Mouse (Mus musculus) neural tube, embryonic 14.5 days (tissue): Measurements from ENCODE around the gene Cdpf1. TPM values are rescaled to one million over a fixed set of nuclear protein-coding genes. Genes with fewer than 3 reads are reported as not detected.
"Not testable (repeated sequence)": the region's sequence is repeated elsewhere in the genome, so short reads cannot be mapped to it uniquely, and the experiment has no call there.

ENCODE experiments used
- ATAC-seq: fragments of 200-750 bp; cut with Nextera tagmentation; 2 replicates; pipeline ENCODE4 v1.8.0; 2017; ENCODE audit warnings: low read depth, mild to moderate bottlenecking, moderate TSS enrichment, moderate library complexity
- H3K27ac ChIP-seq: fragments of 300-500 bp; sonication (generic); 2 replicates; pipeline ENCODE4 v1.5.1; 2014; ENCODE audit warnings: low read depth, mild to moderate bottlenecking, control low read depth, low read length, moderate library complexity, mixed read lengths
- H3K27me3 ChIP-seq: fragments of 300-500 bp; sonication (generic); 2 replicates; pipeline ENCODE4 v1.6.1; 2014; ENCODE audit warnings: low read length; ENCODE audit not compliant: control insufficient read depth, insufficient read depth
- H3K36me3 ChIP-seq: fragments of 300-500 bp; sonication (generic); 2 replicates; pipeline ENCODE4 v1.6.1; 2014; ENCODE audit warnings: low read length, mixed read lengths; ENCODE audit not compliant: control insufficient read depth, insufficient read depth
- H3K4me1 ChIP-seq: fragments of 300-500 bp; sonication (generic); 2 replicates; pipeline ENCODE4 v1.6.1; 2014; ENCODE audit warnings: low read length; ENCODE audit not compliant: control insufficient read depth, insufficient read depth
- H3K4me2 ChIP-seq: fragments of 300-500 bp; sonication (generic); 2 replicates; pipeline ENCODE4 v1.6.1; 2014; ENCODE audit warnings: mild to moderate bottlenecking, low read depth, low read length, control low read depth
- H3K4me3 ChIP-seq: fragments of 300-500 bp; sonication (generic); 2 replicates; pipeline ENCODE4 v1.5.1; 2014; ENCODE audit warnings: low read depth, low read length, control low read depth, mixed read lengths
- H3K9ac ChIP-seq: fragments of 300-500 bp; sonication (generic); replicated peaks from 2 replicates; pipeline ENCODE4 v1.6.1; 2014; ENCODE audit warnings: low read depth, mild to moderate bottlenecking, control low read depth, low read length, mixed read lengths
- H3K9me3 ChIP-seq: fragments of 300-500 bp; sonication (generic); 2 replicates; pipeline ENCODE4 v1.6.1; 2016; ENCODE audit warnings: low read length; ENCODE audit not compliant: control insufficient read depth
- WGBS: fragments of 180-500 bp; shearing (Covaris S2); extraction: QIAGEN DNeasy Blood & Tissue Kit; methylation state at CpG from one replicate; pipeline ENCODE4 v1.1.7; 2014; 5-methylcytosine and 5-hydroxymethylcytosine counted together
- polyA plus RNA-seq: library from polyadenylated mRNA; unstranded; fragments of >200 nt; fragmentation: Nextera tagmentation; extraction: Ambion mirVana; gene quantifications from 2 replicates; pipeline ENCODE4 v1.2.1, GENCODE M21; 2014

Gene Cdpf1
- polyA plus RNA-seq, 1 experiment from 2014 or later = 19.2 TPM

DNA sequence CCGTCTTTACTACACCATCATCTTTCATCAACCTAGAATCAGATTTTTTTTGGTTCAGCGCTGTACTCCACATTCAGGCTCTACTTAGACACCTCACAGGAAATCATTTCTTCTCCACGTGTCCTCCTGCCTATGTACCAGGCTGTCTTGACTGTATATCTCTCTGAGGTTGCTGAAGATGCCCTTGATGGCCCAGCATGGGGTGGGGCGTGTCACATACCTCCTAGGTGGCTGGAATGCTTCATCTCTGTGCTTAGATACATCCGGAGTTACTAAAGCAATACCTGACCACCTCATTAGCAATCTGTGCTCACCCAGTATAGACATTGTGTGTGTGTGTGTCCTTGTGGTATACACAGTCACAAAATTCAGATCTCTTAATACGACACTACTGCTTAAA, 16.0 kb downstream of the Cdpf1 start:
- no peaks in the 10 kb centered on the region for H3K9me3 ChIP-seq
- no peaks in the 10 kb centered on the region for H3K4me1 ChIP-seq
- ATAC-seq = no peak
- H3K27ac ChIP-seq = no peak overlapping the region
- H3K9ac ChIP-seq = no peak overlapping the region
- H3K4me2 ChIP-seq = no peak overlapping the region
- H3K27me3 ChIP-seq = no peaks in the 10 kb centered on the region; the same call in 1 of the 2 replicates
- no peaks in the 10 kb centered on the region for H3K36me3 ChIP-seq
- 79% methylated on average over 6 of the region's 6 CpGs for WGBS
- no peak overlapping the region for H3K4me3 ChIP-seq

DNA sequence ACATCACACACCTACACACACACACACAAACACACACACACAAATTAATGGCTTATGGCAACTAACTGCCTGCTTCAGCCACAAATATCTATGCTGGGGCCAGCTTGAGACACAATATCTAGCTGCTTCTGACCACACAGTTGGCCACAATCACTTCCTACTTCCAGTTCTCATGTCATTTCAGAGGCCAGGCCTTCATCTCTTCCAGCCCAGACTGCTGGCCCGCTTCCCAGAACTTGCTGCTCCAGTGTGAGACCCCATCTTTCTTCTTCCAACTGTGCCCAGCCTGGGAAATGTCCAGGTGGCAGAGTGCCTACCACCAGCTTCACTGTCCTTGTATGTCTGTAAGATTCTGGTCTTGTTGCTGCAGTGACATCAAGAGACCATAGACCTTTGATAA, 18.7 kb downstream of the Cdpf1 start:
- Histone ChIP-seq H3K9ac (no peak overlapping the region), H3K36me3 (no peaks in the 10 kb centered on the region), H3K27ac (no peak overlapping the region), H3K9me3 (no peaks in the 10 kb centered on the region), H3K4me2 (no peak overlapping the region), H3K4me1 (no peaks in the 10 kb centered on the region), H3K27me3 (no peaks in the 10 kb centered on the region), H3K4me3 (no peak overlapping the region)
- ATAC-seq = no peak
- WGBS = 79% methylated on average over 1 of the region's 1 CpGs

DNA sequence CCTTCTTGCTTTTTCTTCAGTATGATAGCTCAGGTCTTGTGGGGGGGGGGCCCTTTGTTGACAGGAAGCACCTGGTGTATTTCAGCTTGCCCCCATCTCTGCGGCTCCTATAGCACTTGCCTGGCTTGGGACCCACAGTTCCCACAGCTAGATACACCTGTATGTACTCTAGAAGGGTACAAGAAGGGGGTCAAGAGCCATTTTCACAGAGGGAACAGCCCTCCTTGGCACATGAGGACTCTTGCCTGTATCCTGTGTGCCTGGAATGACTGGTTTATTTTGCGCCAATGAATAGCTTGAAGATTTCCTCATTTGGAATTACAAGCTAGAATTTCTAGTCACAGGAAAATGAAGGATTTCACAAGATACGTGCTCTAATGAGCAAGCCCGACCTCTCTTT, 20.0 kb downstream of the Cdpf1 start:
- no peaks in the 10 kb centered on the region for H3K36me3 ChIP-seq
- no peak for ATAC-seq
- no peaks in the 10 kb centered on the region for H3K27me3 ChIP-seq
- H3K4me1 ChIP-seq = no peaks in the 10 kb centered on the region
- no peak overlapping the region for H3K9ac ChIP-seq
- no peaks in the 10 kb centered on the region for H3K9me3 ChIP-seq
- H3K27ac ChIP-seq = no peak overlapping the region
- H3K4me2 ChIP-seq = no peak overlapping the region
- H3K4me3 ChIP-seq = no peak overlapping the region
- WGBS = 91% methylated on average over 4 of the region's 4 CpGs

DNA sequence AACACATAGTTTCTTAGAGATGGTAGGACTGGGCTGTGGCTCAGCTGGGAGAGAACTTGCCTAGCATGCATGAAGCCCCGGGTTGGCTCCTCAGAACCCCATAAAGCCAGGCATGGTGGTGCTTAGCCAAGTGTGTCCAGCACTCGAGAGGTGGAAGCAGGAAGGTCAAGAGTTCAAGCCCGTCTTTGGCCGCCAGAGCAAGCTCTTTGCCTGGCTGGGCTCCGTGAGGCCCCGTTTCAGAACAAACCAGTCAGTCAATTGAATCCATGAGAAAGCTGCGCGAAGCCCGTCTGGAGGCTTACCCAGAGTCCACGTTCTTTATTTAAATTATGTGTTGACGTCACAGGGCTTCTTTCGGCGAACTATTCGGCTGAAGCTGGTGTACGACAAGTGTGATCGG, 22.9 kb downstream of the Cdpf1 start:
- no peak overlapping the region for H3K9ac ChIP-seq
- no peak overlapping the region for H3K27ac ChIP-seq
- H3K4me1 ChIP-seq = no peaks in the 10 kb centered on the region
- no peaks in the 10 kb centered on the region for H3K9me3 ChIP-seq
- no peaks in the 10 kb centered on the region for H3K27me3 ChIP-seq
- H3K4me2 ChIP-seq = no peak overlapping the region
- H3K4me3 ChIP-seq = no peak overlapping the region
- 87% methylated on average over 16 of the region's 16 CpGs for WGBS
- no peaks in the 10 kb centered on the region for H3K36me3 ChIP-seq
- no peak for ATAC-seq

DNA sequence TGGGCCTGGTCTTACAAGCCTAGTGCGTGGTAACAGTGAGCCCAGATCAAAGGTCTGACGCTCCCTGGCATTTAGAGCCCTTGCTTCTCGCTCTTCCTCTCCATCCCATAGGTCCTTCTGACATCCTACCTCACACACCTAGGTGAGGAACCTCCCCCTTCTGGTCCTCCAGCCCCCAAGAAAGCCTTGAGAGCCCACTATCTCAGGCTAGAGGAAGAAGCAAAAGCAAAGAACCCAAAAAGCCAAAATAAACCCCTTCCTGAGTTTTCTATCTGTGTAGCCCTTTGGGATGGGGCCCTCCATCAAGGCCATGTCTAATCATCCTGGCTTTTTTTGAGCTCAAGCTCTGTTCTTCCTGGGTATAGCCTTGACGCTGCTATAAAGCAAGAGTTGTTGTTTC, 23.4 kb downstream of the Cdpf1 start:
- H3K9me3 ChIP-seq = no peaks in the 10 kb centered on the region
- no peak overlapping the region for H3K4me3 ChIP-seq
- no peak overlapping the region for H3K9ac ChIP-seq
- no peaks in the 10 kb centered on the region for H3K4me1 ChIP-seq
- WGBS = 98% methylated on average over 4 of the region's 4 CpGs
- H3K27me3 ChIP-seq = no peaks in the 10 kb centered on the region
- H3K36me3 ChIP-seq = no peaks in the 10 kb centered on the region
- no peak for ATAC-seq
- H3K27ac ChIP-seq = no peak overlapping the region
- H3K4me2 ChIP-seq = no peak overlapping the region

DNA sequence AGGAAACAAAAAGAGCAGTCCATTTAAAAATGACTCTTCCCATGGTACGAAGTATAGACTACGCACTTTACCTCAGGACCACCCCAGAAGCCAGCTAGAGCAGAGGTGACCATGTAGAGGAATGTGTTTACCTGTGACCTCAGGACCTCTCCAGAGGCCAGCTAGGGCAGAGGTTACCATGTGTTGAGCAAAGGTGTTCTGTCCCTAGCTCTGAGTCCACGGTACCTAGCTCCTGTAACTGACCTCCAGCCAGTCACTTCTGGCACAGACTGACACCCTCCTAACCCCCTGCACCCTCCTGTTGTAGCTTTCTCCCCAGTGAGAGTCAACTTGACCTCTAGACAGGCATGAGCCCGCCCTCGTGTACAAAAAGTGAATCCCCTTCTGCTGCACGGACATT, 24.0 kb downstream of the Cdpf1 start:
- no peak for ATAC-seq
- 92% methylated on average over 6 of the region's 6 CpGs for WGBS

DNA sequence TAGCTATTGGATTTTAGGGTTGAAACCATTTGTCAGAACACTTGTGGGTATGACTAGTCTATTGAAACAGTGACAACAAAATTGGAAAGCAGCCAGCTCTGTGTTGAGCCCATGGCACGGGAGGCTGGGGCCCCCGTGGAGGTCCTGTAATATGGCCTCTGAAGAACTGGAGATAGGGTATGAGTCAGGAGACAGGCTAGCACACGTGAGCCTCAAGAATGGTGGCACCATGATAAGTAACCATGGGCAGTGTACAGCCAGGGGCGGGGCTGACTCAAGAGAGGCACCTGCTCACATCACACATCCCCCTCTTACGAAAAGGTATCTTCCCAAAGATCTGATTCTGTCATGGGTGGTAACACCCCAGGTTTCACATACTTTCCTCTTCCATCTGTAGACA, 24.8 kb downstream of the Cdpf1 start:
- Histone ChIP-seq H3K4me2 (no peak overlapping the region), H3K27me3 (no peaks in the 10 kb centered on the region), H3K9me3 (no peaks in the 10 kb centered on the region), H3K4me3 (no peak overlapping the region), H3K27ac (no peak overlapping the region), H3K4me1 (no peaks in the 10 kb centered on the region), H3K9ac (no peak overlapping the region), H3K36me3 (no peaks in the 10 kb centered on the region)
- WGBS = 76% methylated on average over 5 of the region's 5 CpGs
- ATAC-seq = no peak

More for the DNA sequence above, 24.0 kb downstream of the Cdpf1 start:
- no peak overlapping the region for H3K4me3 ChIP-seq
- no peaks in the 10 kb centered on the region for H3K36me3 ChIP-seq
- no peak overlapping the region for H3K4me2 ChIP-seq
- no peak overlapping the region for H3K9ac ChIP-seq
- H3K4me1 ChIP-seq = no peaks in the 10 kb centered on the region
- no peaks in the 10 kb centered on the region for H3K9me3 ChIP-seq
- H3K27ac ChIP-seq = no peak overlapping the region
- H3K27me3 ChIP-seq = no peaks in the 10 kb centered on the region

DNA sequence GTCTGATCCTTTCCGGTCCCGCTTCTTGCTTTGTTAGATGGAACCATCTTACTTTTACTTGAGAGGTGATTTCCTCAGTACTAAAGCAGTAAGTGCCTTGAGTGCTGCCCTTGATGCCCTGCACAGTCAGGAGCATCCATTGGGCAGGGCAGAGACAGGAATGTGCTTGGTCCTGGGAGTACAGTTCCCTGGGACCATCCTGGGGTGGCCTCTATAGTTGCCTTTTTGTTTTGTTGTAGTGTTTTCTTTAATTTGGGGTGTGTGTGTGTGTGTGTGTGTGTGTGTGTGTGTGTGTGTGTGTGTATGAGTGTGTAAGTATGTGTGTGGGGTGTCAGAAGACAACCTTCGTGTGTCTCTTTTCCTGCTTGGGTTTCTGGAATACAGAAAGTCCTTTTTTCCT, 27.2 kb downstream of the Cdpf1 start:
- 85% methylated on average over 3 of the region's 3 CpGs for WGBS

DNA sequence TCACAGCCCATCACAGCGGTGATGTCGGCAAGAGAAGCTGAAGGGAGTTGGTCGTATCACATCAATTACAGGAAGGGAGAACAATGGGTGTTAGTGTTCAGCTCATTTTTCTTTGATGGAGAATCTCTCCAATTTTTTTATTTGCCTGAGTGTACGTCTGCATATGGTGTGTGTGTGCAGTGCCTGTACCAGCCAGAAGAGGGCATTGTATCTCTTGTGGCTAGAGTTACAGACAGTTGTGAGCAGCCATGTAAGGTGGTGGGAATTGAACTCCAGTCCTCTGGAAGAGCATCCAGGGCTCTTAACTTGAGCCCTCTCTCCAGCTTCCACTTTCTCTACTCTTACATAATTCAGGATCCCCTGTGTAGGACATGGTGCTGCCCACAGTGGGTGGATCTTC, 28.4 kb downstream of the Cdpf1 start:
- Histone ChIP-seq H3K9me3 (no peaks in the 10 kb centered on the region), H3K9ac (no peak overlapping the region), H3K27me3 (no peaks in the 10 kb centered on the region), H3K36me3 (no peaks in the 10 kb centered on the region), H3K4me3 (no peak overlapping the region), H3K4me2 (no peak overlapping the region), H3K4me1 (no peaks in the 10 kb centered on the region), H3K27ac (no peak overlapping the region)
- 92% methylated on average over 4 of the region's 4 CpGs for WGBS
- ATAC-seq = no peak

More for the DNA sequence above, 27.2 kb downstream of the Cdpf1 start:
- no peak for ATAC-seq
- H3K36me3 ChIP-seq = no peaks in the 10 kb centered on the region
- no peaks in the 10 kb centered on the region for H3K4me1 ChIP-seq
- no peaks in the 10 kb centered on the region for H3K27me3 ChIP-seq
- no peak overlapping the region for H3K4me2 ChIP-seq
- H3K9ac ChIP-seq = no peak overlapping the region
- H3K27ac ChIP-seq = no peak overlapping the region
- H3K9me3 ChIP-seq = no peaks in the 10 kb centered on the region
- H3K4me3 ChIP-seq = no peak overlapping the region

DNA sequence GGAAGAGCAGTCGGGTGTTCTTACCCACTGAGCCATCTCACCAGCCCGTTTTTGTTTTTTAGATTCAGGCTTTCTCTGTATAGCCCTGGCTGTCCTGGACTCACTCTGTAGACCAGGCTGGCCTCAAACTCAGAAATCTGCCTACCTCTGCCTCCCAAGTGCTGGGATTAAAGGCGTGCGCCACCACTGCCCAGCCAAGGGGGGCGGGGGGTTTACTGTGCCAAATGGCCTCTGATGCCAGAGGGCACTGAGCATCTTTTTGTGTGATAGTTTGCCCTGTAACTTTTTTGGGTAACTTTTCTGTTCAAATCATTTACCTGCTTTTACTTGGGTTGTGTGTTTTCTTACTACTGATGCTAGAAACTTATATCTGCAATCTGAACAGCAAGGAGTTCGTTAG, 32.6 kb downstream of the Cdpf1 start:
- H3K4me1 ChIP-seq, H3K4me3 ChIP-seq, H3K27ac ChIP-seq, H3K4me2 ChIP-seq, H3K9ac ChIP-seq, H3K36me3 ChIP-seq, H3K9me3 ChIP-seq, ATAC-seq, H3K27me3 ChIP-seq: not testable (repeated sequence)
- 92% methylated on average over 6 of the region's 6 CpGs for WGBS
